Mouse (Mus musculus): Measurements from ENCODE around the gene Clp1. TPM values are rescaled to one million over a fixed set of nuclear protein-coding genes. Genes with fewer than 3 reads are reported as not detected.

The Clp1 gene
- polyA plus RNA-seq, 1 experiment from 2014 or later = 30.4 TPM

- H3K27me3 ChIP-seq (ENCODE audit: control insufficient read depth, insufficient read depth, low read length) = no peaks in the 10 kb centered on the region
- 66% methylated on average over 4 of the region's 4 CpGs for WGBS (ENCODE audit: insufficient replicate concordance)
- no peaks in the 10 kb centered on the region for H3K9me3 ChIP-seq (replicated peaks; ENCODE audit: control insufficient read depth, low read length)
- H3K9ac ChIP-seq (ENCODE audit: low read depth, low read length) = no peak overlapping the region
- H3K4me3 ChIP-seq (ENCODE audit: low read depth, low read length) = no peak overlapping the region
- H3K36me3 ChIP-seq (ENCODE audit: control insufficient read depth, insufficient read depth, low read length) = no peaks in the 10 kb centered on the region
- no peaks in the 10 kb centered on the region for H3K4me1 ChIP-seq (ENCODE audit: control insufficient read depth, insufficient read depth, low read length)
- no peak overlapping the region for H3K27ac ChIP-seq (ENCODE audit: low read depth, low read length)
- no peak for ATAC-seq (replicated peaks; ENCODE audit: insufficient number of reproducible peaks, low FRiP score, low TSS enrichment)
- H3K4me2 ChIP-seq = no peak overlapping the region
These were observed 35.1 kb upstream of the Clp1 start for GRCm38 (mm10) chr2:84762295-84762694.

- no peaks in the 10 kb centered on the region for H3K9me3 ChIP-seq (replicated peaks; ENCODE audit: control insufficient read depth, low read length)
- H3K4me2 ChIP-seq = no peak overlapping the region
- no peak for ATAC-seq (replicated peaks; ENCODE audit: insufficient number of reproducible peaks, low FRiP score, low TSS enrichment)
These were observed 34.7 kb upstream of the Clp1 start for GRCm38 (mm10) chr2:84761840-84762239.

GRCm38 (mm10) chr2:84761309-84761708 is 34.2 kb upstream of the Clp1 start:
- ATAC-seq (replicated peaks; ENCODE audit: insufficient number of reproducible peaks, low FRiP score, low TSS enrichment) = no peak
- 77% methylated on average over 3 of the region's 3 CpGs for WGBS (ENCODE audit: insufficient replicate concordance)

More at GRCm38 (mm10) chr2:84761840-84762239, 34.7 kb upstream of the Clp1 start:
- no peaks in the 10 kb centered on the region for H3K27me3 ChIP-seq (ENCODE audit: control insufficient read depth, insufficient read depth, low read length)
- no peak overlapping the region for H3K4me3 ChIP-seq (ENCODE audit: low read depth, low read length)
- H3K27ac ChIP-seq (ENCODE audit: low read depth, low read length) = no peak overlapping the region
- 87% methylated on average over 1 of the region's 1 CpGs for WGBS (ENCODE audit: insufficient replicate concordance)
- no peak overlapping the region for H3K9ac ChIP-seq (ENCODE audit: low read depth, low read length)
- H3K36me3 ChIP-seq (ENCODE audit: control insufficient read depth, insufficient read depth, low read length) = no peaks in the 10 kb centered on the region
- H3K4me1 ChIP-seq (ENCODE audit: control insufficient read depth, insufficient read depth, low read length) = no peaks in the 10 kb centered on the region

DNA sequence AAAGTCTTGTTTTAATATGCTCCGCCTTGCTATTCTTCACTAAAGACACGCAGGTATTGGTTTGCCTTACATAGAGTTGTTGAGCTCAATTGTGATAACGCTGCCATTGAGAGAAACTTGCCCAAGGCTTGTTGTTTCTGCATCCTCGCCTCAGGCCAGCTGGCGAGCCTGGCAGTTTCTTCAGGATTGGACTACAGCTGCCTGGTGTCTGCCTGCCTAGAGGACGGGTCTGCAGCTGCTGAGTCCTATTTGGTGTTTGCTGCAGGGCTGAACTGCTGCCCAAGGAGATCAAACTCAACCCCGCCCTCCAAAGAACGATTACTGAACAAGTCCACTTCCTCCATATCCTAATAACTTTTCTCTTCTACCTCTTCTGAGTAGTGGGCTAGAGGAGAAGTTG is 33.6 kb upstream of the Clp1 start:
- no peaks in the 10 kb centered on the region for H3K27me3 ChIP-seq (ENCODE audit: control insufficient read depth, insufficient read depth, low read length)
- no peaks in the 10 kb centered on the region for H3K36me3 ChIP-seq (ENCODE audit: control insufficient read depth, insufficient read depth, low read length)
- no peak overlapping the region for H3K4me2 ChIP-seq
- no peak for ATAC-seq (replicated peaks; ENCODE audit: insufficient number of reproducible peaks, low FRiP score, low TSS enrichment)
- H3K4me1 ChIP-seq (ENCODE audit: control insufficient read depth, insufficient read depth, low read length) = no peaks in the 10 kb centered on the region
- WGBS (ENCODE audit: insufficient replicate concordance) = 60% methylated on average over 8 of the region's 8 CpGs
- no peak overlapping the region for H3K27ac ChIP-seq (ENCODE audit: low read depth, low read length)
- H3K9me3 ChIP-seq (replicated peaks; ENCODE audit: control insufficient read depth, low read length) = no peaks in the 10 kb centered on the region
- no peak overlapping the region for H3K9ac ChIP-seq (ENCODE audit: low read depth, low read length)
- no peak overlapping the region for H3K4me3 ChIP-seq (ENCODE audit: low read depth, low read length)

More at GRCm38 (mm10) chr2:84761309-84761708, 34.2 kb upstream of the Clp1 start:
- H3K9ac ChIP-seq (ENCODE audit: low read depth, low read length) = no peak overlapping the region
- no peaks in the 10 kb centered on the region for H3K4me1 ChIP-seq (ENCODE audit: control insufficient read depth, insufficient read depth, low read length)
- H3K27ac ChIP-seq (ENCODE audit: low read depth, low read length) = no peak overlapping the region
- H3K4me3 ChIP-seq (ENCODE audit: low read depth, low read length) = no peak overlapping the region
- no peaks in the 10 kb centered on the region for H3K9me3 ChIP-seq (replicated peaks; ENCODE audit: control insufficient read depth, low read length)
- H3K27me3 ChIP-seq (ENCODE audit: control insufficient read depth, insufficient read depth, low read length) = no peaks in the 10 kb centered on the region
- no peaks in the 10 kb centered on the region for H3K36me3 ChIP-seq (ENCODE audit: control insufficient read depth, insufficient read depth, low read length)
- H3K4me2 ChIP-seq = no peak overlapping the region

DNA sequence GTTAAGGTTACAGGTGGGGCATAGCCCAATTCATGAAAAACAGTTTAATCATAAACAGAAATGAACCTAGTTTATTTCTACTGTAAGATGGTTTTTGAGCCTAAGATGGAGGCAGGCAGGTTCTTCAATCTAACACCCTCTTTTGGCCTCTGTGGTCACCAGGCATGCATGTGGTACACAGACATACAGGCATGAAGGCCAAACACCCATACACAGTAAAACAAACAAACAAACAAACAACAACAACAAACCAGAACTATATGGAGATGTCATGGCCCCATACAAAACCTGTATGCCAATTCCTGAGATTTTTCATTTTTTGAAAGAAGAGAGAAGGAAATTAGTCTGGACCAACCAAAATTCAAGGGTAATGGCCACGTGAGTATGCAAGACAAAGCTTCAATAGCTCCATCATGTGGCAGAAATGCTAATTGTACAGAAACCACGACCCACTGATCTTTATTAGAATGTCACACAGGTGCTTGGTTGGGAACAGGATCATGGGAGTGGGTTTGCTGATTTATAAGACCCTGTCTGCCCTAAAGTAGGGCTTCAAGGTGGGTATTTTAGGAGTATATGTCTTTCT is 31.5 kb upstream of the Clp1 start:
- no peak overlapping the region for H3K27ac ChIP-seq (ENCODE audit: low read depth, low read length)
- no peak overlapping the region for H3K9ac ChIP-seq (ENCODE audit: low read depth, low read length)
- H3K9me3 ChIP-seq (replicated peaks; ENCODE audit: control insufficient read depth, low read length) = no peaks in the 10 kb centered on the region
- H3K4me2 ChIP-seq = no peak overlapping the region
- no peak for ATAC-seq (replicated peaks; ENCODE audit: insufficient number of reproducible peaks, low FRiP score, low TSS enrichment)
- 2% methylated on average over 2 of the region's 2 CpGs for WGBS (ENCODE audit: insufficient replicate concordance)
- H3K4me1 ChIP-seq (ENCODE audit: control insufficient read depth, insufficient read depth, low read length) = no peaks in the 10 kb centered on the region
- no peaks in the 10 kb centered on the region for H3K36me3 ChIP-seq (ENCODE audit: control insufficient read depth, insufficient read depth, low read length)
- no peaks in the 10 kb centered on the region for H3K27me3 ChIP-seq (ENCODE audit: control insufficient read depth, insufficient read depth, low read length)
- H3K4me3 ChIP-seq (ENCODE audit: low read depth, low read length) = no peak overlapping the region

- no peak for ATAC-seq (replicated peaks; ENCODE audit: insufficient number of reproducible peaks, low FRiP score, low TSS enrichment)
- Histone ChIP-seq H3K4me3 (ENCODE audit: low read depth, low read length) (no peak overlapping the region), H3K4me1 (ENCODE audit: control insufficient read depth, insufficient read depth, low read length) (no peaks in the 10 kb centered on the region), H3K36me3 (ENCODE audit: control insufficient read depth, insufficient read depth, low read length) (no peaks in the 10 kb centered on the region), H3K27ac (ENCODE audit: low read depth, low read length) (no peak overlapping the region), H3K4me2 (no peak overlapping the region), H3K27me3 (ENCODE audit: control insufficient read depth, insufficient read depth, low read length) (no peaks in the 10 kb centered on the region), H3K9ac (ENCODE audit: low read depth, low read length) (no peak overlapping the region), H3K9me3 (replicated peaks; ENCODE audit: control insufficient read depth, low read length) (no peaks in the 10 kb centered on the region)
- WGBS (ENCODE audit: insufficient replicate concordance) = 52% methylated on average over 7 of the region's 7 CpGs
These were observed 30.0 kb upstream of the Clp1 start for GRCm38 (mm10) chr2:84757026-84757682.

DNA sequence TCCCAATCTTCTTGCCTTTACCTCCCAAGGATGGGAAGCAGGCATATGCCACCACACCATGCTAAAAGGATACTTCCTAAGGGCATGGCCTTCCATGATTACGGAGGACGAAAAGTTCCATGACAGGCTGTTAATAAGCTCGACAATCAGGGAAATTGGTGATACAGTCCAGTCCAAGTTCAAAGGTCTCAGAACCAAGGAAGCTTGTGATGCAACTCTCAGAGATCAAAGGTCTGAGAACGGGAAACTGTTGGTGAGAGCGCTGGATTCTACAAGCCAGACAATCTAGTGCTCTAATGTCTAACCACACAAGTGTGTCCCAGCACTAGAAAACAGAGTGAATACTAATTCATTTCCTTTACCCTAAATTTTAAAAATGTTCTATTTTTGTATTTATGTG is 29.1 kb upstream of the Clp1 start:
- no peak for ATAC-seq (replicated peaks; ENCODE audit: insufficient number of reproducible peaks, low FRiP score, low TSS enrichment)
- H3K27ac ChIP-seq (ENCODE audit: low read depth, low read length) = no peak overlapping the region
- H3K4me3 ChIP-seq (ENCODE audit: low read depth, low read length) = no peak overlapping the region
- H3K9me3 ChIP-seq (replicated peaks; ENCODE audit: control insufficient read depth, low read length) = no peaks in the 10 kb centered on the region
- 68% methylated on average over 5 of the region's 5 CpGs for WGBS (ENCODE audit: insufficient replicate concordance)
- H3K4me2 ChIP-seq = no peak overlapping the region
- H3K4me1 ChIP-seq (ENCODE audit: control insufficient read depth, insufficient read depth, low read length) = no peaks in the 10 kb centered on the region
- no peaks in the 10 kb centered on the region for H3K27me3 ChIP-seq (ENCODE audit: control insufficient read depth, insufficient read depth, low read length)
- H3K36me3 ChIP-seq (ENCODE audit: control insufficient read depth, insufficient read depth, low read length) = no peaks in the 10 kb centered on the region
- no peak overlapping the region for H3K9ac ChIP-seq (ENCODE audit: low read depth, low read length)

DNA sequence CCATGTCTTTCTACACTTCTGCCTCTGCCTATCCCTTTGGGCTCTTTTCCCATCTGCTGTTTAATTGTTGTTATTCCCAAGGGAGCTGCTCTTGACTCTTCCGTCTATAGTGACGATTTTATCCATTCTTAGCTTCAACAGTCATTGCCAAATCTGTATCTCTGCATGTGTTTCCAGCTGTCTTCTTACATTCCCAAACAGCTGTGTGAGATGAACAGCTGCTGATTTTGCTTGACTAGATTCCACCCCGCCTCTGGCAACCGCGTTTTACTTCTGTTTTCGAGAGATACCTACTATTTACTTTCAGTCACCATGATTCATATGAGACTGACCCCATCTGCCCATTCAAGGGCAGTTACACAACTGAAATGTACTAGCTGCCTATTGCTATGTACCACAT is 23.0 kb upstream of the Clp1 start:
- Histone ChIP-seq H3K36me3 (ENCODE audit: control insufficient read depth, insufficient read depth, low read length) (no peaks in the 10 kb centered on the region), H3K9ac (ENCODE audit: low read depth, low read length) (no peak overlapping the region), H3K27me3 (ENCODE audit: control insufficient read depth, insufficient read depth, low read length) (no peaks in the 10 kb centered on the region), H3K4me3 (ENCODE audit: low read depth, low read length) (no peak overlapping the region), H3K27ac (ENCODE audit: low read depth, low read length) (no peak overlapping the region), H3K4me2 (no peak overlapping the region), H3K4me1 (ENCODE audit: control insufficient read depth, insufficient read depth, low read length) (no peaks in the 10 kb centered on the region; the same call in 1 of the 2 replicates), H3K9me3 (replicated peaks; ENCODE audit: control insufficient read depth, low read length) (no peaks in the 10 kb centered on the region)
- no peak for ATAC-seq (replicated peaks; ENCODE audit: insufficient number of reproducible peaks, low FRiP score, low TSS enrichment)
- 69% methylated on average over 6 of the region's 6 CpGs for WGBS (ENCODE audit: insufficient replicate concordance)

GRCm38 (mm10) chr2:84744126-84744525 is 17.0 kb upstream of the Clp1 start:
- Histone ChIP-seq H3K36me3 (ENCODE audit: control insufficient read depth, insufficient read depth, low read length) (no peaks in the 10 kb centered on the region; the same call in 1 of the 2 replicates), H3K4me2 (peak overlapping the region; percentile 93), H3K27me3 (ENCODE audit: control insufficient read depth, insufficient read depth, low read length) (no peaks in the 10 kb centered on the region), H3K4me3 (ENCODE audit: low read depth, low read length) (peak overlapping the region; percentile 73), H3K9ac (ENCODE audit: low read depth, low read length) (peak overlapping the region; percentile 97), H3K9me3 (replicated peaks; ENCODE audit: control insufficient read depth, low read length) (no peaks in the 10 kb centered on the region), H3K27ac (ENCODE audit: low read depth, low read length) (peak overlapping the region; percentile 96), H3K4me1 (ENCODE audit: control insufficient read depth, insufficient read depth, low read length) (peaks cover 38% of the 10 kb centered on the region)
- peak; percentile 32; the same call in 1 of the 2 replicates for ATAC-seq (replicated peaks; ENCODE audit: insufficient number of reproducible peaks, low FRiP score, low TSS enrichment)
- under 1% methylated on average over 10 of the region's 10 CpGs for WGBS (ENCODE audit: insufficient replicate concordance)

All from heart, embryonic 11.5 days (tissue).